Mouse (Mus musculus) lung, embryonic 14.5 days (tissue): ENCODE results near the gene Abhd11. TPM values are rescaled to one million over a fixed set of nuclear protein-coding genes. Genes with fewer than 3 reads are reported as not detected.

Experiments used
- ATAC-seq: fragments of 200-750 bp; cut with Nextera tagmentation; 2 replicates; pipeline ENCODE4 v1.8.0; 2017; ENCODE audit warnings: mild to moderate bottlenecking, moderate TSS enrichment, moderate library complexity; ENCODE audit not compliant: insufficient read depth
- DNase-seq: peaks from one replicate; pipeline ENCODE4 v3.0.0-alpha.2; 2015
- H3K27ac ChIP-seq: fragments of 300-500 bp; sonication (generic); 2 replicates; pipeline ENCODE4 v1.5.1; 2014; ENCODE audit warnings: low read depth, mild to moderate bottlenecking, moderate library complexity
- H3K27me3 ChIP-seq: fragments of 300-500 bp; sonication (generic); 2 replicates; pipeline ENCODE4 v1.6.1; 2014; ENCODE audit warnings: low read length, control low read depth; ENCODE audit not compliant: insufficient read depth
- H3K36me3 ChIP-seq: fragments of 300-500 bp; sonication (generic); 2 replicates; pipeline ENCODE4 v1.6.1; 2014; ENCODE audit warnings: control low read depth; ENCODE audit not compliant: insufficient read depth
- H3K4me1 ChIP-seq: fragments of 300-500 bp; sonication (generic); 2 replicates; pipeline ENCODE4 v1.6.1; 2014; ENCODE audit warnings: antibody characterized with exemption, control low read depth; ENCODE audit not compliant: insufficient read depth
- H3K4me2 ChIP-seq: fragments of 300-500 bp; sonication (generic); 2 replicates; pipeline ENCODE4 v1.6.1; 2014; ENCODE audit warnings: mild to moderate bottlenecking
- H3K4me3 ChIP-seq: fragments of 300-500 bp; sonication (generic); 2 replicates; pipeline ENCODE4 v1.5.1; 2014; ENCODE audit warnings: low read depth, low read length
- H3K9ac ChIP-seq: fragments of 300-500 bp; sonication (generic); 2 replicates; pipeline ENCODE4 v1.6.1; 2014
- H3K9me3 ChIP-seq: fragments of 300-500 bp; sonication (generic); 2 replicates; pipeline ENCODE4 v1.6.1; 2016; ENCODE audit warnings: low read depth, low read length, control low read depth
- CTCF ChIP-seq: IDR thresholded peaks from 2 replicates; pipeline ENCODE4 v1.5.1; 2016; ENCODE audit warnings: antibody characterized with exemption, low read depth
- WGBS: fragments of 180-500 bp; shearing (Covaris S2); extraction: QIAGEN DNeasy Blood & Tissue Kit; methylation state at CpG from one replicate; pipeline ENCODE4 v1.1.7; 2014; 5-methylcytosine and 5-hydroxymethylcytosine counted together
- polyA plus RNA-seq: library from polyadenylated mRNA; unstranded; fragments of >200 nt; fragmentation: Nextera tagmentation; extraction: Ambion mirVana; gene quantifications from 2 replicates; pipeline ENCODE4 v1.2.1, GENCODE M21; 2014

Gene Abhd11
- polyA plus RNA-seq, 1 experiment from 2014 or later, result 71.0 TPM

DNA sequence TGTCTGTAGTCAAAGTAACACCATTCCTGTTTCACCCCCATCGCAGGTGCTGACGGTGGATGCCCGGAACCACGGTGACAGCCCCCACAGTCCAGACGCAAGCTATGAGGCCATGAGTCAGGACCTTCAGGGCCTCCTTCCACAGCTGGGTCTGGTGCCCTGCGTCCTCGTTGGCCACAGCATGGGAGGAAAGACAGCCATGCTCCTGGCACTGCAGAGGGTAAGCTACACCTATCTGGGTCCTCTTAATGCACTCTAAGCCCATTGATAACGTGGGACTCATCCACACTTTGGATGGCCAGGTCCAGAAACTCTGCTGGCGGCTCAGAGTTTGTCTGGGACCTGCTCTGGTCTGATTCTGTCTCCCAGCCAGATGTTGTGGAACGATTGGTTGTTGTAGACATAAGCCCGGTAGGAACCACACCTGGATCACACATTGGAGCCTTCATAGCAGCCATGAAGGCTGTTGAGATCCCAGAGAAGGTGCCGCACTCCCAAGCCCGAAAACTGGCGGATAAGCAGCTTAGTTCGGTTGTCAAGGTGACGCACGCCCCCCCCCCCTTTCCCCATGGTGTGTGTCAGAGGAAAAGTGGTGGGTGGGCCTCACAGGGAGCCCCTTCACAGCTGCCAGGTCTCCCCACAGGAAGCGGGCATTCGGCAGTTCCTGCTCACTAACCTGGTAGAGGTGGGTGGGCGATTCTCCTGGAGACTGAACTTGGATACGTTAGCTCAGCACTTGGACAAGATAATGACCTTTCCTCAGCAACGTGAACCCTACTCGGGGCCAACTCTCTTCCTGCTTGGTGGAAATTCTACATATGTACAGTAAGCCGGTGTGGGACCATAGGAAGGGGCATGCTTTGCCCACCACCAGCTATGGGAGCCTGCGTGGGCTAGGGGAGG is 2.1 kb downstream of the Abhd11 start:
- Histone ChIP-seq H3K4me2 (peak overlapping the region; percentile 61), H3K4me3 (peak overlapping the region; percentile 60; the same call in 1 of the 2 replicates)

GRCm38 (mm10) chr5:135011809-135012613 is 3.1 kb downstream of the Abhd11 start:
- 25% methylated on average over 26 of the region's 26 CpGs for WGBS
- H3K9ac ChIP-seq, result peak overlapping the region; percentile 32; the same call in 1 of the 2 replicates

More for the DNA sequence above, 2.1 kb downstream of the Abhd11 start:
- no peaks in the 10 kb centered on the region for H3K9me3 ChIP-seq
- H3K4me1 ChIP-seq, result peaks cover 22% of the 10 kb centered on the region
- no peaks in the 10 kb centered on the region for H3K36me3 ChIP-seq
- H3K27ac ChIP-seq, result 0 out of 2 replicates have a peak overlapping the region, but pooled peaks have one; percentile 96
- 78% methylated on average over 25 of the region's 25 CpGs for WGBS
- no peak for ATAC-seq
- TF ChIP-seq CTCF, result no peak
- DNase-seq, result no peak
- no peaks in the 10 kb centered on the region for H3K27me3 ChIP-seq
- no peak overlapping the region for H3K9ac ChIP-seq

DNA sequence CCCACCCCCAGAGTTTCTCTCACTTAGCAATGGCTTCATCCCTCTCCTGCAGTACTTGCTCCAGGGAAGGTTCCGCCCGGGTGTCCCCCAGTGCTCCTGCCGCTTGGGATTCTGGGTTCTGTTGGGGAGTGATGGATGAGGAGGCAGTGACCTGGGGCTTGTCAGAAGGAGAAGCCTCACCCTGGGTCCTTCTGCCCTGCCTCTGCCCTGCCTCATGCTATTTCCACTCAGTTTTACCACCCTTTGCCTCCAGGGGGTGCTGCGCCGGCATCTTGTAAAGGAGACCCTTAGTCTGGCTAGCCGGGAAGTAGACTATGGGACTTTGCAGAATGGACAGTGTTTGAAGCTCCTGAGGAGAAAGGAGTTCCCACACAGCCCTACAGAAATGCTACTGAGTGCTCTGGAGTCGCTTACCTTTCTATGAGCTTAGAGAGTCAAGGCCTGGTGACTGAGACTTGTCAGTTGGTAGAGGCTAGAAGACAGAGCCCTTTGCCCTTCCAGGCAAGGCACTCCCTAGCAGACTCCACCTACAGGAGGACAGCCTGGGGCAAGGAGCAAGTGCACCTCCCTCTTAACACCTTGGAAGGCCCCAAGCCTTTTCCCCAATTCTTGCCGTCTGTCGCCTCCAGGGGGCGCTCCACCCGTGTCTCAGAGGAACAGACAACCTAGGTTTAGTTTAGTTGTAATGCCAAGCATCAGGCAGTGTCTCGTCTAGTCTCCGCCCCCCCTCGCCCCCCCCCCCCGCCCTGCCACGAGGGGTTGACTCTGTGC is 3.9 kb downstream of the Abhd11 start:
- H3K27me3 ChIP-seq, result no peaks in the 10 kb centered on the region
- H3K9ac ChIP-seq, result peak overlapping the region; percentile 32; the same call in 1 of the 2 replicates
- no peaks in the 10 kb centered on the region for H3K36me3 ChIP-seq
- H3K4me3 ChIP-seq, result peak overlapping the region; percentile 24
- no peak for ATAC-seq
- WGBS, result 5% methylated on average over 16 of the region's 16 CpGs
- no peaks in the 10 kb centered on the region for H3K9me3 ChIP-seq
- TF ChIP-seq CTCF, result peak; percentile 73
- 0 out of 2 replicates have a peak overlapping the region, but pooled peaks have one; percentile 54 for H3K27ac ChIP-seq
- H3K4me1 ChIP-seq, result peaks cover 22% of the 10 kb centered on the region
- peak; percentile 89 for DNase-seq
- peak overlapping the region; percentile 52 for H3K4me2 ChIP-seq

More at GRCm38 (mm10) chr5:135011809-135012613, 3.1 kb downstream of the Abhd11 start:
- H3K4me2 ChIP-seq, result peak overlapping the region; percentile 52
- DNase-seq (no peak), ATAC-seq (no peak)
- peaks cover 22% of the 10 kb centered on the region for H3K4me1 ChIP-seq
- no peak for TF ChIP-seq CTCF
- no peaks in the 10 kb centered on the region for H3K27me3 ChIP-seq
- H3K36me3 ChIP-seq, result no peaks in the 10 kb centered on the region
- no peak overlapping the region for H3K27ac ChIP-seq
- no peaks in the 10 kb centered on the region for H3K9me3 ChIP-seq
- peak overlapping the region; percentile 24 for H3K4me3 ChIP-seq

- Histone ChIP-seq H3K9ac (no peak overlapping the region), H3K4me1 (peaks cover 17% of the 10 kb centered on the region), H3K36me3 (no peaks in the 10 kb centered on the region), H3K4me2 (no peak overlapping the region), H3K4me3 (no peak overlapping the region), H3K27ac (no peak overlapping the region), H3K9me3 (no peaks in the 10 kb centered on the region), H3K27me3 (no peaks in the 10 kb centered on the region)
- TF ChIP-seq CTCF, result peak; percentile 98
- WGBS, result 13% methylated on average over 7 of the region's 7 CpGs
- DNase-seq, result peak; percentile 92
- peak; percentile 20; the same call in 1 of the 2 replicates for ATAC-seq
These were observed 6.5 kb downstream of the Abhd11 start for GRCm38 (mm10) chr5:135015497-135015896.

DNA sequence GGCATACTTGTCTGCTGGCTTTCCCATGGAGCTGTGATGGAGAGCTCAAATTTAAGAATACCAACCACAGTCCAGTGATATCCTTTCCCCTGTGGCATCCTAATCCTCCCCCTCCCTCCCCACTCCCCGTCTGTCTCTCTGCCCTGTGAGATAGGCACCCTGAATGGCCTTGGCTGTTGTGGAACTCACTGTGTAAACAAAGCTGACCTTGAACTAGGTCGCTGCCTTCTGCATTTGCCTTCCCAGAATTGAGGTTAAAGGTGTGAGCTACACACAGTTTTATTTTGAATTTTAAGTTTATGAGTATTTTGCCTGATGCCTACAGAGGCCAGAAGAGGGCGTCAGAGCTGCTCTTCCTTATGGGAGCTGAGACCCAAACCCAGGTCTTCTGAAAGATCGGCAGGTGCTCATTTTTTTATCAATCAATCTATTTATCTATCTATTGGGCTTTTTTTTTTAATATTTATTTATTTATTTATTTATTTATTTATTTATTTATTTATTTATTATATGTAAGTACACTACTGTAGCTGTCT is 7.3 kb downstream of the Abhd11 start:
- WGBS, result 35% methylated on average over 4 of the region's 4 CpGs
- Histone ChIP-seq H3K27me3 (no peaks in the 10 kb centered on the region), H3K4me2 (no peak overlapping the region), H3K36me3 (no peaks in the 10 kb centered on the region), H3K9ac (no peak overlapping the region), H3K9me3 (no peaks in the 10 kb centered on the region), H3K4me1 (peaks cover 10% of the 10 kb centered on the region; the same call in 1 of the 2 replicates), H3K4me3 (no peak overlapping the region), H3K27ac (no peak overlapping the region)
- TF ChIP-seq CTCF, result peak; percentile 24
- DNase-seq (no peak), ATAC-seq (no peak)

DNA sequence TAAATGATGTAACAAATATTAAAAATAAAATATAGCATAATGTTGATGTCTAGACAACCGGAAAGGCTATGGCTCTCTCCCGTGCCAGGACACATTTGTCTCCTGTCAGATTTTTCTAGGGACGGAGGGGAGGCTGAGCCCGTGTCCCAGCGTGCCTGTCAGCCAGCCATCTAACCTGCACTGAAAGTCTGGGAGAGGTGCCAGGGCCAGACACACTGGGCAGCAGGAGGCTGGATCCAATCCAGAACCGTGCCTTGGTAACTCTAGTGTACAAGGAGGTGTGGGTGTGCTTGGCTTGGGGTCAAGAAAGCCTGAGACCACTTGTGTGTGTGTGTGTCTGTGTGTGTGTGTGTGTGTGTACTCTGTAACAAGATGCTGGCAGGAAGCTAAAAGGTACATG is 12.9 kb downstream of the Abhd11 start:
- Histone ChIP-seq H3K4me2 (no peak overlapping the region), H3K36me3 (no peaks in the 10 kb centered on the region), H3K27ac (peak overlapping the region; percentile 50; the same call in 1 of the 2 replicates), H3K27me3 (no peaks in the 10 kb centered on the region), H3K4me1 (peaks cover 18% of the 10 kb centered on the region), H3K4me3 (no peak overlapping the region), H3K9me3 (no peaks in the 10 kb centered on the region), H3K9ac (no peak overlapping the region)
- DNase-seq (peak; percentile 79), ATAC-seq (0 out of 2 replicates have a peak, but pooled peaks have one; percentile 21)
- 24% methylated on average over 6 of the region's 6 CpGs for WGBS
- TF ChIP-seq CTCF, result no peak
